Mouse (Mus musculus): ENCODE data around the gene Slc25a27. TPM values are rescaled to one million over a fixed set of nuclear protein-coding genes. Genes with fewer than 3 reads are reported as not detected.
A peak's percentile ranks its signal among the peaks of the same experiment; 100 is the strongest.

The Slc25a27 gene
- polyA plus RNA-seq, 2 experiments, result 21.4 to 28.1 TPM

DNA sequence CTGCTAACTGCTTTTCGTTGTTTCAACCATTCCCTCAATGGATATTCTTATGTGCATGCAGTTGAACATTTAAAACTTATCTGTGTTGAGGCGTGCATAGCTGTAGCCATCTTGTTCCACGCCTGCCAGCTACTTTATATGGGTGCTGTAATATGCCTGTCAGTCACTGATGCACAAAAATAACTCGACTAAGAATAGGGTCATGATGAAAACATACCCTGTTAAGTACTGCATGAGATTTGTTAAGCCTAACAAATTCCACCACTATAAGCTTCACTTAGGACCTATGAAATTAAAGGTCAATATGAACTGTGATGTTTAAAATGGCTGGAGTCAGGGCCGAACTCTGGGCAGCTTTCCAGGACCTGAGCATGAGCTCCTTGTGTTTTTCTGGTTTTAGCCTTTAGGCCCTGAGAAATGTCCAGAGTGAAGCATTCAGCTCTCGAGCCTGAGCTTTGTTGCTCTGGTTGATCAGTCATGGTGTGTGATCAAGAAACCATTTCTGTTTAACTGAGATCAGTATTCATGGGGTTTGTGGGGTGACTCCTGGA lies 2.2 kb upstream of the Slc25a27 start:
- no peak overlapping the region for H3K4me3 ChIP-seq (replicated peaks; ENCODE audit: low read length)
- H3K27me3 ChIP-seq (ENCODE audit: control insufficient read depth, insufficient read depth, low read length), result no peaks in the 10 kb centered on the region
- DNase-seq (ENCODE audit: low spot score) (no peak), ATAC-seq (ENCODE audit: low FRiP score, low read depth) (no peak)
- H3K9me3 ChIP-seq (ENCODE audit: control insufficient read depth, low read length), result no peaks in the 10 kb centered on the region
- peak overlapping the region; percentile 84; the same call in 1 of the 2 replicates for H3K4me2 ChIP-seq (replicated peaks; ENCODE audit: low read depth, low read length, severe bottlenecking)
- WGBS, result 73% methylated on average over 6 of the region's 6 CpGs
- peaks cover 20% of the 10 kb centered on the region for H3K4me1 ChIP-seq (ENCODE audit: control insufficient read depth, insufficient read depth, low read length)
- no peaks in the 10 kb centered on the region for H3K36me3 ChIP-seq (ENCODE audit: control insufficient read depth, insufficient read depth, low read length)
- no peak overlapping the region for H3K9ac ChIP-seq (ENCODE audit: low read depth, low read length, severe bottlenecking)
- no peak for TF ChIP-seq POLR2A (IDR thresholded peaks at IDR 0.05; ENCODE audit: borderline replicate concordance, extremely low read depth, insufficient read depth, insufficient read length)
- no peak overlapping the region for H3K27ac ChIP-seq (replicated peaks; ENCODE audit: low read depth, low read length)

DNA sequence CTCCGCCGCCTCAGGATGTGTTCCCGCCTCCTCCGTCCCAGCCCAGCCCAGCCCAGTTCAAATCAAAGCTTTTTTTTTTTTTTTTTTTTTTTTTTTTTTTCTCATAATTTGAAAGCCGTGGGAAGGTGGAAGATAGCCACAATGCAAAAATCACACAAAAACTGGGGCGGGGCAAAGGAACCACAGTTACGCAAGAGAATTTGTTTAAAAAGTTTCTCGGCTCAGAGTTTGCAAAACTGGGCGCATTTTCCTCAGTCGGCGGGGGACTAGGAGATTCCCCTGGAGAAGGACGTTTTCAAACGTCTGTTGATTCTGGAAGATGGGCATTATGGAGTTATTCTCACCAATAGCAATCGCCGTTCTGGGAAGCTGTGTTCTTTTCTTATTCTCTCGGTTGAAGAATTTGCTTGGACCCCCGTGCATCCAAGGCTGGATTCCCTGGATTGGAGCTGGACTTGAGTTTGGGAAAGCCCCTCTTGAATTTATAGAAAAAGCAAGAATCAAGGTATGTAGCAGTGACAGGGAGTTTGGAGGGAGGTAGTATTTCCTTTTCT lies 353 bp upstream of the Slc25a27 start, which contains the start of gene Cyp39a1:
TSS of gene Cyp39a1 (plus strand) at position 136 of the 554 bp plus-strand sequence.
- H3K36me3 ChIP-seq (ENCODE audit: control insufficient read depth, insufficient read depth, low read length), result peaks cover 8% of the 10 kb centered on the region; the same call in 1 of the 2 replicates
- no peaks in the 10 kb centered on the region for H3K9me3 ChIP-seq (ENCODE audit: control insufficient read depth, low read length)
- peak within 1 kb of the TSS; percentile 84 for H3K4me2 ChIP-seq (replicated peaks; ENCODE audit: low read depth, low read length, severe bottlenecking)
- H3K9ac ChIP-seq (ENCODE audit: low read depth, low read length, severe bottlenecking), result peak within 1 kb of the TSS; percentile 78
- H3K4me3 ChIP-seq (replicated peaks; ENCODE audit: low read length), result peak within 1 kb of the TSS; percentile 79
- H3K27me3 ChIP-seq (ENCODE audit: control insufficient read depth, insufficient read depth, low read length), result no peaks in the 10 kb centered on the region
- TF ChIP-seq POLR2A (IDR thresholded peaks at IDR 0.05; ENCODE audit: borderline replicate concordance, extremely low read depth, insufficient read depth, insufficient read length), result no peak
- peak within 1 kb of the TSS; percentile 40; the same call in 1 of the 2 replicates for H3K27ac ChIP-seq (replicated peaks; ENCODE audit: low read depth, low read length)
- WGBS, result under 1% methylated on average over 17 of the region's 17 CpGs
- DNase-seq (ENCODE audit: low spot score) (no peak), ATAC-seq (ENCODE audit: low FRiP score, low read depth) (no peak)
- H3K4me1 ChIP-seq (ENCODE audit: control insufficient read depth, insufficient read depth, low read length), result peaks cover 20% of the 10 kb centered on the region

DNA sequence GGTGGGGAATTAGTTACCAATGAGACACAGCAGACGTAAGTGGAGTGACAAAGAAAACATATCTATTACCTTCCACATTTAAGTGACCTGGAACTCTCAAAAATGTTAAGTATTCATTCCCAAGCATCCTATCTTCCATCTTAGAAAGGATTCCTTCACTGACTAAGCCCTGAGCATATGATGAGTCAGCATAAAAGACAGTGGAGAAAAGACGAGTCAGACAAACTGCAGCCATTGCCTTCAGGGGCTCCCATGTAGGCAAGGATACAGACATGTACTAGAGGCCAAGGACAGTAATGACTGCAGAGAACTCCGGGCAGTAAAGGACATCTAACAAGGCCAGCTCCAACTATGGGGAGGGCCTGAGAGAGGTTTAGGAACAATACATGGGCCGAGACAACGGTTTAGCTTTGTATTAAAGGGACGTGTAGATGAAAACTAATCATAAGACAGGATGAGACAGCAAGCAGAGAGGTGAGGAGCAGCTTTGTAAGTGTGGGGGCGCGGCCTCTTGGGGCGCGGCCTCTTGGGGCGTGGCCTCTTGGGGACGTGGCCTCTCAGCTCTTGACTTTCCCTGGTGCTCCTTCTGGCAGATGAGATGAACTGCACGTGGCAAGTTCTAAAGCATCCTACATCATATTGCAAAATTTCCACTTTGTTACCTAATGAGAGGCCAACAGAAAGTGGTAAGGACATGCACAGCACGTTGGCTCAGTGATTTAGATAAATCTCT lies 15.5 kb downstream of the Slc25a27 start:
- TF ChIP-seq POLR2A (IDR thresholded peaks at IDR 0.05; ENCODE audit: borderline replicate concordance, extremely low read depth, insufficient read depth, insufficient read length), result no peak
- Histone ChIP-seq H3K4me1 (ENCODE audit: control insufficient read depth, insufficient read depth, low read length) (no peaks in the 10 kb centered on the region), H3K27ac (replicated peaks; ENCODE audit: low read depth, low read length) (no peak overlapping the region), H3K36me3 (ENCODE audit: control insufficient read depth, insufficient read depth, low read length) (peaks cover 32% of the 10 kb centered on the region), H3K9ac (ENCODE audit: low read depth, low read length, severe bottlenecking) (no peak overlapping the region), H3K4me2 (replicated peaks; ENCODE audit: low read depth, low read length, severe bottlenecking) (no peak overlapping the region), H3K9me3 (ENCODE audit: control insufficient read depth, low read length) (no peaks in the 10 kb centered on the region), H3K4me3 (replicated peaks; ENCODE audit: low read length) (no peak overlapping the region), H3K27me3 (ENCODE audit: control insufficient read depth, insufficient read depth, low read length) (no peaks in the 10 kb centered on the region)
- WGBS, result 68% methylated on average over 14 of the region's 14 CpGs
- no peak for DNase-seq (ENCODE audit: low spot score)
- no peak for ATAC-seq (ENCODE audit: low FRiP score, low read depth)

DNA sequence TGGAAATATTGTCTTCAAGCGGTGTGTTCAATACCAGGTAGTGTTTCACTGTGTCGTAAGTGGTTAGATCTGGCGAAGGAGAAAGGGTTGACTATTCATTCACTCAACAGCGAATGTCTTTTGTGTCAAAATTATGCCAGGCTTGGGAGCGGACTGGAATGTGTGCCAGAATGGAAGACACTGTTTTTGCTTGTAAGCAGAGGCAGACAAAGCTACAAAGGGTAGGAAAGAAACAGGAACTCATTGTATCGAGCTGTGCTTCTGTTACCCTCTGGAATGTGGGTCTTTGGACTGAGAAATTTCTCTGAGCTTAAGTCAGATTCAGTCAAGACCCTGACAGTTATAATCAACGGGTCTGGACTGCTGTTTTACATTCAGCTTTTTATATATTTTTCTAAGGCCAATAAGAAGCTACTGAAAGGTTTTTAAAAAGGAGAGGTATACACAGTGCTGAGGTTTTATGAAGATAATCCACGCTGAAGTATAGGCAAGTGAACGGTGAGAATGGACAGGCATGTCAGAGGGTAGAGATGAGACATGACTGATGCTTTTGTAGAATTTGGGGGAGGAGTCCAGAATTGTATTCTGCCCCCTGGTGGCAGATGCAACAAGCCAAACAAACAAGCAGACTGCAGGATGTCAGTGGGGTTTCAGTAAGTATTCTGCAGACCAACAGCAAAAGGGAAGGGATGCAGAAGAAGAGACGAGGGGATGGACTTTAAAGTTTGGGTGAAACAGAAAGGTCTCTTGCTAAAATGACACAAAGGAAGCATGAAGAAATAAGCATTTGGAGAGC lies 17.2 kb downstream of the Slc25a27 start:
- TF ChIP-seq POLR2A (IDR thresholded peaks at IDR 0.05; ENCODE audit: borderline replicate concordance, extremely low read depth, insufficient read depth, insufficient read length), result no peak
- peaks cover 36% of the 10 kb centered on the region for H3K36me3 ChIP-seq (ENCODE audit: control insufficient read depth, insufficient read depth, low read length)
- 90% methylated on average over 10 of the region's 10 CpGs for WGBS

DNA sequence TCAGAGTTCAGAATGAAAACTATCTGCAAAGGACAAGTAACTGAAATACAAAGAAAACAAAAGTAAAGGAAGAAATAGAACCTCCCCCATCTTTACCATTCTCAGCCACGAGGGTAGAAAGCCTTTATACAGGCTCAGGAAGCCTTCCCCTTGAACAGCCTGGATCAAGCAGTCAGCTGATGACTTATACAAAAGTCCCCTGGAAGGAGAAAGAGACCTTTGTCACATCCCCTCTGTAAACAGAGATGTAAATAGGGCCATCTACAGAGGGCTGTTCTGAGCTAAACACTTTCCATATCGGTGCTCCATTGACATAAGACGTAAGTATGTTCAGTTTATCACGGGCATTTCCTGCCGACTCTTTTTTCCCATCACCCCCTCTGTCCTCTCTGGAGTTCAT lies 20.1 kb downstream of the Slc25a27 start:
- Histone ChIP-seq H3K4me2 (replicated peaks; ENCODE audit: low read depth, low read length, severe bottlenecking) (no peak overlapping the region), H3K27me3 (ENCODE audit: control insufficient read depth, insufficient read depth, low read length) (no peaks in the 10 kb centered on the region), H3K27ac (replicated peaks; ENCODE audit: low read depth, low read length) (no peak overlapping the region), H3K4me1 (ENCODE audit: control insufficient read depth, insufficient read depth, low read length) (no peaks in the 10 kb centered on the region), H3K9me3 (ENCODE audit: control insufficient read depth, low read length) (no peaks in the 10 kb centered on the region), H3K4me3 (replicated peaks; ENCODE audit: low read length) (no peak overlapping the region), H3K36me3 (ENCODE audit: control insufficient read depth, insufficient read depth, low read length) (peaks cover 36% of the 10 kb centered on the region), H3K9ac (ENCODE audit: low read depth, low read length, severe bottlenecking) (no peak overlapping the region)
- ATAC-seq (ENCODE audit: low FRiP score, low read depth), result no peak
- WGBS, result 73% methylated on average over 5 of the region's 5 CpGs
- DNase-seq (ENCODE audit: low spot score), result no peak
- TF ChIP-seq POLR2A (IDR thresholded peaks at IDR 0.05; ENCODE audit: borderline replicate concordance, extremely low read depth, insufficient read depth, insufficient read length), result no peak

More for the DNA sequence above, 17.2 kb downstream of the Slc25a27 start:
- no peaks in the 10 kb centered on the region for H3K9me3 ChIP-seq (ENCODE audit: control insufficient read depth, low read length)
- DNase-seq (ENCODE audit: low spot score) (no peak), ATAC-seq (ENCODE audit: low FRiP score, low read depth) (no peak)
- H3K4me1 ChIP-seq (ENCODE audit: control insufficient read depth, insufficient read depth, low read length), result no peaks in the 10 kb centered on the region
- H3K9ac ChIP-seq (ENCODE audit: low read depth, low read length, severe bottlenecking), result no peak overlapping the region
- no peak overlapping the region for H3K4me3 ChIP-seq (replicated peaks; ENCODE audit: low read length)
- no peak overlapping the region for H3K27ac ChIP-seq (replicated peaks; ENCODE audit: low read depth, low read length)
- H3K4me2 ChIP-seq (replicated peaks; ENCODE audit: low read depth, low read length, severe bottlenecking), result no peak overlapping the region
- no peaks in the 10 kb centered on the region for H3K27me3 ChIP-seq (ENCODE audit: control insufficient read depth, insufficient read depth, low read length)

All from limb, embryonic 14.5 days (tissue).